Mouse (Mus musculus) embryonic fibroblast, embryonic 13.5 days (primary cell): ENCODE measurements around the gene Ddhd1.

Source experiments
- CTCF ChIP-seq: IDR thresholded peaks from 2 replicates; pipeline ENCODE4 v1.5.1; 2011; ENCODE audit warnings: mild to moderate bottlenecking, control low read depth, low read length, moderate library complexity, borderline replicate concordance; ENCODE audit not compliant: insufficient read depth
- POLR2A ChIP-seq: IDR thresholded peaks from 2 replicates; pipeline ENCODE4 v1.6.1; 2011; ENCODE audit warnings: low read depth, mild to moderate bottlenecking, control low read depth, low read length, moderate library complexity

DNA sequence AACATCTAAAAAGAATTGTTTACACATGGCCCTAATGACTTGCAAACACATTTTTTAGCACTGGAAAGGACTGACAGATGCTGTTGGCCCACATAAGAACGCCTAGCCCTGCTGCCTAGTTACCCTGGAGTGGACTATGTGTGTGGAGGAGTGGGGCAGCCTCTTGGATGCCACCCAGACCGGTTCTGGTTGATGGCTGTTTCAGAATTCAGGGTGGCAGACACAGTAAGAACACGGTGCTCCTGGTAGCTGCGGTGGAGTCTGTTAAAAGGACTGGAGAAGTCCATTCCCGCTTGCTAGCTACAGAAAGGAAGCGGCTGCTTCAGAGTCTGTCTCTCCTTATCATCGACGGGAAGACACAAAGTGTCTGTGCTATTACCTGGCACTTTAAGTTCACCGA is 57.4 kb downstream of the Ddhd1 start:
- TF ChIP-seq CTCF (no peak), POLR2A (no peak)
